Mouse (Mus musculus): ENCODE data around the gene Gm44503. TPM values are rescaled to one million over a fixed set of nuclear protein-coding genes. Genes with fewer than 3 reads are reported as not detected.

Gene Gm44503
- polyA plus RNA-seq, 1 experiment from 2014 or later = not detected

GRCm38 (mm10) chr9:72947010-72947409, 11.6 kb upstream of the Gm44503 start:
- 0 out of 2 replicates have a peak, but pooled peaks have one; percentile 11 for TF ChIP-seq CTCF (IDR thresholded peaks at IDR 0.05; ENCODE audit: low read depth)
- 92% methylated on average over 1 of the region's 1 CpGs for WGBS

GRCm38 (mm10) chr9:72949572-72949971, 9.1 kb upstream of the Gm44503 start:
- H3K4me1 ChIP-seq (replicated peaks; ENCODE audit: control insufficient read depth, insufficient read depth, low read length) = no peaks in the 10 kb centered on the region
- no peak for TF ChIP-seq CTCF (IDR thresholded peaks at IDR 0.05; ENCODE audit: low read depth)
- H3K4me3 ChIP-seq (ENCODE audit: low read depth, low read length) = no peak overlapping the region
- 63% methylated on average over 7 of the region's 7 CpGs for WGBS
- 0 out of 2 replicates have a peak, but pooled peaks cover 3% of the 10 kb centered on the region for H3K9me3 ChIP-seq (ENCODE audit: control insufficient read depth)
- H3K4me2 ChIP-seq (replicated peaks; ENCODE audit: low read depth) = no peak overlapping the region
- ATAC-seq = no peak
- no peaks in the 10 kb centered on the region; the same call in 1 of the 2 replicates for H3K36me3 ChIP-seq (ENCODE audit: control insufficient read depth, insufficient read depth)
- no peaks in the 10 kb centered on the region for H3K27me3 ChIP-seq (replicated peaks; ENCODE audit: control insufficient read depth, insufficient read depth, low read length)
- no peak overlapping the region for H3K9ac ChIP-seq (ENCODE audit: low read depth, low read length)
- no peak overlapping the region for H3K27ac ChIP-seq (ENCODE audit: low read depth, low read length)

More at GRCm38 (mm10) chr9:72947010-72947409, 11.6 kb upstream of the Gm44503 start:
- Histone ChIP-seq H3K27me3 (replicated peaks; ENCODE audit: control insufficient read depth, insufficient read depth, low read length) (no peaks in the 10 kb centered on the region), H3K4me2 (replicated peaks; ENCODE audit: low read depth) (no peak overlapping the region), H3K4me3 (ENCODE audit: low read depth, low read length) (no peak overlapping the region), H3K9me3 (ENCODE audit: control insufficient read depth) (0 out of 2 replicates have a peak, but pooled peaks cover 3% of the 10 kb centered on the region), H3K27ac (ENCODE audit: low read depth, low read length) (no peak overlapping the region), H3K36me3 (ENCODE audit: control insufficient read depth, insufficient read depth) (no peaks in the 10 kb centered on the region; the same call in 1 of the 2 replicates), H3K4me1 (replicated peaks; ENCODE audit: control insufficient read depth, insufficient read depth, low read length) (no peaks in the 10 kb centered on the region), H3K9ac (ENCODE audit: low read depth, low read length) (no peak overlapping the region)
- no peak for ATAC-seq

DNA sequence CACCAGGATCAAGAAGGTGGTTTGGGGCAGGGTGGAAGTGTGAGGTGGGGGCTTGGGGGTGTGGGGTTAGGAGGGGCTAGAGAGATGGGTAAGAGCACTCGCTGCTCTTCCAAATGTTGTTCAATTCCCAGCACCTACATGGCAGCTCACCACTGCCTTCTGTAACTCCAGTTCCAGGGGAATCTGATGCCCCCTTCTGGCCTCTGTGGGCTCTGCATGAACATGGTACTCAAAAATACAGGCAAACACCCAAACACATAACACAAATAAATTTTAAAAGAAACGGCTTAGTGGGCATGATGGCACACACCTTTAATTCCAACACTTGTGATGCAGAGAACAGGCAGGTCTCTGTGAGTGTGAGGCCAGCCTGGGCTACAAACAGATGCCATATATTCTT, 3.9 kb upstream of the Gm44503 start:
- Histone ChIP-seq H3K9ac (ENCODE audit: low read depth, low read length) (no peak overlapping the region), H3K27me3 (replicated peaks; ENCODE audit: control insufficient read depth, insufficient read depth, low read length) (no peaks in the 10 kb centered on the region), H3K4me2 (replicated peaks; ENCODE audit: low read depth) (no peak overlapping the region), H3K36me3 (ENCODE audit: control insufficient read depth, insufficient read depth) (no peaks in the 10 kb centered on the region), H3K4me1 (replicated peaks; ENCODE audit: control insufficient read depth, insufficient read depth, low read length) (no peaks in the 10 kb centered on the region), H3K9me3 (ENCODE audit: control insufficient read depth) (no peaks in the 10 kb centered on the region), H3K4me3 (ENCODE audit: low read depth, low read length) (no peak overlapping the region), H3K27ac (ENCODE audit: low read depth, low read length) (no peak overlapping the region)
- ATAC-seq = no peak
- WGBS = 50% methylated on average over 2 of the region's 2 CpGs
- peak; percentile 62 for TF ChIP-seq CTCF (IDR thresholded peaks at IDR 0.05; ENCODE audit: low read depth)

DNA sequence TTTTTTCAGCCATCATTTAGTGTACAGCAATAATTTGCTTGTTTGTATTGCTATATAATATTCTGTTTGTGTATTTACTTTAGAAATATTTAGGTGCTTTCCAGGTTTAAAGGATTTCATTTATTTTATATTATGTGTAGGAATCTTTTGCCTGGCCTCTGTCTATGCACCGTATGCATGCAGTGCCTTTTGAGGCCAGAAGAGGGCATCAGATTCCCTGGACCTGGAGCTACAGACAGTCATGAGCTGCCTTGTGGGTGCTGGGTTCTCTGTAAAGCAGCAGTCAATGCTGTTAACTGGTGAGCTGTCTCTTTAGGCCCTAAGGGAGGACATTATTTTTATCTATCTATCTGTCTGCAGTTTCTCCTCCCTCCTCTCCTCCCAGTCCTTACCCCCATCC, 3.1 kb upstream of the Gm44503 start:
- H3K9me3 ChIP-seq (ENCODE audit: control insufficient read depth) = no peaks in the 10 kb centered on the region
- H3K4me3 ChIP-seq (ENCODE audit: low read depth, low read length) = no peak overlapping the region
- no peaks in the 10 kb centered on the region for H3K27me3 ChIP-seq (replicated peaks; ENCODE audit: control insufficient read depth, insufficient read depth, low read length)
- WGBS = 16% methylated on average over 1 of the region's 1 CpGs
- H3K9ac ChIP-seq (ENCODE audit: low read depth, low read length) = no peak overlapping the region
- no peaks in the 10 kb centered on the region for H3K36me3 ChIP-seq (ENCODE audit: control insufficient read depth, insufficient read depth)
- TF ChIP-seq CTCF (IDR thresholded peaks at IDR 0.05; ENCODE audit: low read depth) = peak; percentile 78
- H3K4me1 ChIP-seq (replicated peaks; ENCODE audit: control insufficient read depth, insufficient read depth, low read length) = no peaks in the 10 kb centered on the region
- no peak overlapping the region for H3K27ac ChIP-seq (ENCODE audit: low read depth, low read length)
- no peak for ATAC-seq
- no peak overlapping the region for H3K4me2 ChIP-seq (replicated peaks; ENCODE audit: low read depth)

- H3K36me3 ChIP-seq (ENCODE audit: control insufficient read depth, insufficient read depth) = no peaks in the 10 kb centered on the region
- no peaks in the 10 kb centered on the region for H3K4me1 ChIP-seq (replicated peaks; ENCODE audit: control insufficient read depth, insufficient read depth, low read length)
- no peak for ATAC-seq
- H3K9me3 ChIP-seq (ENCODE audit: control insufficient read depth) = no peaks in the 10 kb centered on the region
- WGBS = 62% methylated on average over 8 of the region's 8 CpGs
- H3K4me3 ChIP-seq (ENCODE audit: low read depth, low read length) = no peak overlapping the region
- TF ChIP-seq CTCF (IDR thresholded peaks at IDR 0.05; ENCODE audit: low read depth) = no peak
- no peak overlapping the region for H3K27ac ChIP-seq (ENCODE audit: low read depth, low read length)
- H3K27me3 ChIP-seq (replicated peaks; ENCODE audit: control insufficient read depth, insufficient read depth, low read length) = no peaks in the 10 kb centered on the region
- H3K9ac ChIP-seq (ENCODE audit: low read depth, low read length) = no peak overlapping the region
- no peak overlapping the region for H3K4me2 ChIP-seq (replicated peaks; ENCODE audit: low read depth)
Measured at GRCm38 (mm10) chr9:72961346-72961745, 2.7 kb downstream of the Gm44503 start.

- Histone ChIP-seq H3K4me2 (replicated peaks; ENCODE audit: low read depth) (no peak overlapping the region), H3K36me3 (ENCODE audit: control insufficient read depth, insufficient read depth) (no peaks in the 10 kb centered on the region), H3K4me3 (ENCODE audit: low read depth, low read length) (no peak overlapping the region), H3K9me3 (ENCODE audit: control insufficient read depth) (no peaks in the 10 kb centered on the region), H3K9ac (ENCODE audit: low read depth, low read length) (no peak overlapping the region), H3K4me1 (replicated peaks; ENCODE audit: control insufficient read depth, insufficient read depth, low read length) (no peaks in the 10 kb centered on the region), H3K27ac (ENCODE audit: low read depth, low read length) (no peak overlapping the region), H3K27me3 (replicated peaks; ENCODE audit: control insufficient read depth, insufficient read depth, low read length) (no peaks in the 10 kb centered on the region)
- 76% methylated on average over 15 of the region's 15 CpGs for WGBS
- no peak for TF ChIP-seq CTCF (IDR thresholded peaks at IDR 0.05; ENCODE audit: low read depth)
- no peak for ATAC-seq
Measured at GRCm38 (mm10) chr9:72961959-72962358, 3.3 kb downstream of the Gm44503 start.
